Mouse (Mus musculus) adrenal gland (tissue): Measurements from ENCODE around the gene Gm28729.
"Not testable (repeated sequence)": the region's sequence is repeated elsewhere in the genome, so short reads cannot be mapped to it uniquely, and the experiment has no call there.

Experiments
- intact Hi-C: fragments of 180-260 bp; cut with DNase I; formaldehyde crosslinking; loops from one replicate; pipeline ENCODE4 v1.15.1; 2025

Gm28729 gene

DNA sequence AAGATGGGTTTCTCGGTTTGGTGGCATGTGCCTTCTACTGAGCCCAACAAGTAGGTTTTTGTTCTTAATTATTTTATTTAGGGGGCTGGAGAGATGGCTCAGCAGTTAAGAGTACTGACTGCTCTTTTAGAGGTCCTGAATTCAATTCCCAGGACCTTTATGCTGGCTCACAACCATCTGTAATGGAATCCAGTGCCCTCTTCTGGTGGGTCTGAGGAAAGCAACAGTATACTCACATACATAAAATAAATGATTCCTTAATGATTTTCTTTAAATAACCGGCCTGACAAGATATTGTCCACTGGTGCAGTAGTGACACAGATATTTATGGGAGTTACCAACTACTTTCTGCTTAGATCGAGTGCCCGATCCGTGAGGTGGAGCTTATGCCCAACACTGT lies 1.9 kb downstream of the Gm28729 start:
- intact Hi-C loops: no loop called here

DNA sequence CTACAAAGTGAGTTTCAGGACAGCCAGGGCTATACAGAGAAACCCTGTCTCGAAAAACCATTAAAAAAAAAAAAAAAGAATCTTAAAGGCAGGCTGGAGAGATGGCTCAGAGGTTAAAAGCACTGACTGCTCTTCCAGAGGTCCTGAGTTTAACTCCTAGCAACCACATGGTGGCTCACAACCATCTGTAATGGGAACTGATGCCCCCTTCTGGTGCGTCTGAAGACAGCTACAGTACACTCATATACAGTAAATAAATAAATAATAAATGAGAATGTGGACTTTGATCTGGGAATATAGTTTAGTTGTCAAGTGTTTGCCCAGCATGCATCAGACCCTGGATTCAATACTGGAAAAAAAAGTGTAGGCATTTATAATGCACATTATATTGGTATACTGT lies 3.5 kb downstream of the Gm28729 start:
- intact Hi-C loops: not testable (repeated sequence)

DNA sequence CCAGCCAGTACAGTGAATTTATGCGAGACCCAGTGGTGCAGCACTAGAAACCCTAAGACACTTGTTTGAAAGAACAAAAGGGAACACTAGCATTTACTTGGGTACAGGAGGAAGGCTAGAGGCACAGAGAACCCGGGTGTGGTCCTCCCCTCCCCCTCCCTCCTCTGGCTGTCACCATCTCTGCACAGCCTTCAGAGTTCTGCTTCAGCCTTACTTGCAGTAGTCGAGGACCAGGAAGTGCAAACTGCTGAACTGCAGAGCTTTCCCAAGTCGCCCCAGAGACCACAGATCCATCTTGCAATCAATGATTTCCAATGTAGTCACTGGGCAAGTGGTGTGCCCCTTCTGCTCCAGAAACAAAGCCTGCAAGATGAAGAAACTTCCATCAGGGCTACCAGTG lies 7.6 kb downstream of the Gm28729 start:
- intact Hi-C loops: no loop called here

DNA sequence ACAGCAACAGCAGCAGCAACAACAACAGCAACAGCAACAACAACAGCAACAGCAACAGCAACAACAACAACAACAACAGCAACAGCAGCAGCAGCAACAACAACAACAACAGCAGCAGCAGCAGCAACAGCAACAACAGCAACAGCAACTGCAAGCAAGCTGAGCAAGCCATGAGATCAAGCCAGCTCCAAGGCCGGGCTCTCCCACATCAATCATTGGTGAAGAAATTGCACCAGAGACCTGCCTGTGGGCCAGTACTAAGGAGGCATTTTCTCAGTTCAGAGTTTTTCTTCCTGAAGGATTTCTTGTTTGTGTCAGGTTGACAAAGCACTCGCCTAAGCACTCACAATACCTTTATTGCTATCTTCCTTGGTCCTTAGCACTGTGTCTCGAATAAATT lies 8.3 kb downstream of the Gm28729 start:
- intact Hi-C loops: no loop called here

DNA sequence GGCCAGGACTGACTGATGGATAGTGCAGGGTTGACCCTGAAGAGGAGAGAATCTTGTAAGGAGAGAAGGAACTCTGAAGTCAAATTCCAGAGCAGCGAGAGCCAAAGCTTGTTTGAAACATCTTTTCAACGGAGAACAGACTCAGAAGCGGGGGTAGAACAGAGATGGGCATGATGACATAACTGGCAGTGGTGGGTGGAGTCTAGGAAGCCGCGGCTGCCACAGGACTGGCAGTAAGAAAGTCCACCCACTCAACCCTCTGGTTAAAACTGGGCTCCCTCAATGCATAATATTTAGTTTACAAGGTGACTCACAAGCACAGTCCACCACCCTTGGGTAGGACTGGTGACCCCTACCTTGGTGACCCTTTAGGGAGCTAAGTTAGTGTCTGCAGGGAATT lies 9.3 kb downstream of the Gm28729 start:
- intact Hi-C loops: no loop called here

DNA sequence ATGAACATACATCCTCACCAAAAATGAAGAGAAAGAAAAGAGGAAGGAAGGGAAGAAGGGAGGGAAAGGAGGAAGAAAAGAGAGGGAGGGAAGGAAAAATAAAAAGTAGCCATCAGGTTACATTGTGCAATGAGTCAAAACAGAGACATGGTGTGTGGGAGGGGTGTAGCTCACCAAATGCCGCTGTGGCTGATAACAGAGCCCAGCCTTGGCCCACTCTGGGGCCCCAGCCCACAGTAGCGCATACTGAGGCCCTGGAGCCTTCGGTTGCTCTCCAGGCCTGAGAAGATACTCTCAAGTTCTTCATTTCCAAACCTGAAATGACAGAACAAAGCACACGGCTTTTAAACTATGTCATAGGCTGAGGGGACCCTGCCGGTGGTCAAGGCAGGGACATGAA lies 10.8 kb downstream of the Gm28729 start:
- intact Hi-C loops: no loop called here

DNA sequence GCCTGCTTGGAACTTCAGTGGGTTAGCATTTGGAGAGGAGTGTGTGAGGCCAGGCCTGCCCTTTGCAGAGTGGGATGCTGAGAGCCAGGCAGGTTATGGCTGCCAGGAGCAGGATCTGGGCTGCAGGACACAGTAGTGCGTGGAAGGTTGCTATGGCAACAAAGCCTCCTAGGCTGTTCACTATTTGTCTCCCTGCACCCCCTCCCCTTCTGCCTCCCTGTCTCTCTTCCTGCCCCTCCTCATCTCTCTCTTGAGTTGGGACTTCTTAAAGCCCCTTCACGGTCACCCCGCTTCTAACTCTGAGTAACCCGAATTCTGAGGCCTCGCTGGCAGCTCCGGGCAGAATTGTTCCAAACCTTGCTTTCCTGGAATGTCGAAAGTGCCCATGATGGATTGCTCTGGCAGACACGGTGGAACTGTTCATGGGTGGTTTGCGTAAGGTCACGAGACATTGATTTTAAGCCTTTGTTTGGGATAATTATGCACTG lies 19.0 kb downstream of the Gm28729 start:
- intact Hi-C loops: no loop called here

DNA sequence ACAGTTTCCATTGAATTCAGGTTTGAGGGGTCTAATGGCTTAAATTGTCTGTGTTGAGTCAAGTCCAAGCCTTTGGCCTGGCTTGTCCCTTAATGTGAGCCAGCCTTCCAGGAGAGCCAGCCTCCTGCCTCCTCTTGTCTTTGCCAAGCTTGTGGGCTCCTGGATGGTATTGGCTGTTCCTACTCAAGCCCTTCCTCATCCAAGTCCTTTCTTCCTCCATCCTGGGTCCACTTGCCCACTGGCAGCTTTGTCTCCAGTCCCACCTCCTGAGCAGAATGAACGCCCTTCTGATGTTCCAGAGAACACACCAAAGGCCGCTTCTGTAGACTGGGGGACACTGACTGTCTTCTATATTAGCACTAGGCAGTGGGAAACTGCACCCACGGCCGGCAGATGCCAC lies 19.9 kb downstream of the Gm28729 start:
- intact Hi-C loops: no loop called here

DNA sequence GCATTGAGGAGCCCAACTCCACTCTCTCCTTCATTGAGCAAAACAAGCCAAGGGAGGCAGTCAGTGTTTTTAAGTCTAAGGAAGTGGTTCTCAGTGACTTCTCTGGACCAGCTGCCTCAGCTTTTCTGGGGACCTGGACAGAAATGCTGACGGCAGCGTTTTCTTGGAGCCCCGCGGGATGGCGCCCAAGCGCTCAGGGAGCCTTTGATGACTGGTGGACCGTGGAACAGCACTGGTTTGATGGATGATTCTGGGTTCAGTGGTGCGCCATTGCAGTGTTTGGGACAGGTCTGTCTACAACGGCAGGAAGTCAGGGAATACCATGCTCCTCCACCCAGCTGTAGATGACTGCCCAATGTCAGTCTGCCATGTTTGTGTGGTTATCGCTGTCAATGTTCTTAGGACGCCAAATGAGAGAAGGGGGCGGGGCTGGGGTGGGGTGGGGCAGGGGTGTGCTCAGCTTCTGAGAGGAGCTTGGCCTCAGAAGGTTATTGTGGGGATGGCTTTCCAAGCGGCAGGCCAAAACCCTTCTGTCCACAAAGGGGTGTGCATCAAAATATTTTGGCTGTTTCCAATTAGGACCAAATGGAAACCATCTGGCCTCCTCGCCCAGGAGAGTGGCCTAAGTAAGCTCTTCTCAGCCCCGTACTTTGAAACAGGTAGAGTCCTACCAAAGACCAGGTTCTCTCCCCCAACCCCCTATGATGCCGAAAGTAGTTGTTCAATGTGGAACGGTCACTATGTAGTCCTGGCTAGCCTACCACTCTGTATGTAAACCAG lies 20.8 kb downstream of the Gm28729 start:
- intact Hi-C loops: no loop called here

DNA sequence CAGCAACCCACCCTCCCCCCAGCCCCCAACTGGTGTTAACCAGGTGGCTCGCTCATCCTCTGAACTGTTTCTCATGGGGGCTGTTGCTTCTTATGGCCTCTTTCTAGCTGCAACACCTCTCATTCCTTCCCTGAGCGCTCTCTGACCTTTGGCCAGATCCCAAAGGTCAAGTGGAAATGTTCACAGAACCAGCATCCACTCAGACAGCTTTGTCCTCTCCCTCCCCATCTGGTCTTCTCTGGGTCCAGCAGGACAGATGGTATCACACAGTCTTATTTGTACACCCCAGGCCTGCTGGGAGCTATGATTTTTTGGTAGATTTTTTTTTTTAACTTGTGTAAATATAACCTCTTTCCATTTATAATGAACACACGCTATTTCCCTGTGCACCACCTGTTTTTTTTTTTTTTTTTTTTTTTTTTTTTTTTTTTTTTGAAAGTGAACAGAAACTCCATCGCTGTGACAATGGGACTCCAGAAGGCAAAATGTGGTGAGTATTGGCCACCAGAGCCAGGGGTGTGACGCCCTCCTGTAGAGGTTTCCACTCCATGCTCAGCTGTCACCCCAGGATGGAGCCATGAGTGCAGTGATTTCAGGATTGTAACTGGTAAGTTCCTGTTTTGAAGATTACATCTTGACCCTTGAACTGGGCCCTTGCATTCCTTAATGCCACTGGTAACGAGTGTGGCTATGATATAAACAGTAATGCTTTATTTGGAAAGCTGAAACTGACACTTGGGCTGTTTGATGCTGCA lies 22.0 kb downstream of the Gm28729 start:
- intact Hi-C loops: no loop called here

DNA sequence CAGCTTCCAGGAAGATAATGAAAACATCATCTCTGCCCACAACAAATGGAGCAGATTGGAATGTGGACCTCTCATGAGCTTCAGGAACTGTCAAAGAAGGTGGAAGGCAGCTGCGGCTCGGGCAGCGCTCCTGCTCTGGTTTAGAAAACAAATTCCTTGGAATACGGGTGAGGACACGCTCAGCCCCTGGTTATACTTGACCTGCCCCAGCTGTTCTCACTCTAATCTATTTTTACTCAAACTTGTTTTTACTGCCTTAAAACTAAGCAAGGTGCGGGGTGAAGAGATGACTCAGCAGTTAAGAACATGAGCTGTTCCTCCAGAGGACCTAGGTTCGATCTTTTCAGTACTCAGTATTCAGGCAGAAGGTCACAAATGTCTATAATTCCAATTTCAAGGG lies 23.8 kb downstream of the Gm28729 start:
- intact Hi-C loops: no loop called here

DNA sequence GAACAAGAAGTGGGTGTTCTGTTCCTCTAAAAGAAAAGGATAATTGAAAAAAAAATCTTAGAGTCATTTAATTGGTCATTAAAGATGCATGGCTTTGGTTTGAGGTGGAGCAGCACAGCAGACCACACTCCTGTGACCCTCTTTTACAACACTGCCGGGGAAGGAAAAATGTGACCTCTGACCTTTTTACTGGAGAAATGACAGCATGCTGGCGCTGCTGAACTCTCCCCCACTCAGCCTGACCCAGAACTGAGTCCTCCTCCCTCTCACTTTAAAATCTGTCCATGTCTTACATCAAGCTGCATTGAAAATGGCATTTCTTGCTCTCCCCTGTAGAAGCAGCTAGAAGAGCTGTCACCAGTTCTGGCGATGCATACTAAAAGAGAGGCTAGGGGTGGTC lies 31.9 kb downstream of the Gm28729 start:
- intact Hi-C loops: loop anchor here (5.0 kb wide), 3 partner anchors 66 to 211 kb away; no protein-coding TSS in a partner anchor

DNA sequence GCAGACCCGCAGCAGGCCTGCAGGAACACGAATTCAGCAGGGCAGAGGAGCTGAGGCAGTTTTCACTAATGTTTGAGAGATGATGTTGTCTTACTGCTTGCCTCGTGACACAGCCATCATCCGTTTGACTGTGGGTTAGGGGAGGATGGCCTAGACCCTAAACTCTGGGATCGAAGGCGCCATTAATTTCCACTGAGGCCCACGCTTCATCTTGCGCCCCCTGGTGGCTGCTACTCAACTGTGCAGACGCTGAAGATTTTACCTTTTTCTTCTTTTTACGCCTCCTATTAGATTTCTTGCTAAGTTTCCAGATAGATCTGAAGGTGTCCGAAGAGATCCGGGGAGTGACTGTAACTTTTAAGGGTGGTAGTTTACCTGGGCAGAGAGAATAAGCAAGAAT lies 33.3 kb downstream of the Gm28729 start:
- intact Hi-C loops: loop anchor here (5.0 kb wide), 3 partner anchors 65 to 210 kb away; no protein-coding TSS in a partner anchor

DNA sequence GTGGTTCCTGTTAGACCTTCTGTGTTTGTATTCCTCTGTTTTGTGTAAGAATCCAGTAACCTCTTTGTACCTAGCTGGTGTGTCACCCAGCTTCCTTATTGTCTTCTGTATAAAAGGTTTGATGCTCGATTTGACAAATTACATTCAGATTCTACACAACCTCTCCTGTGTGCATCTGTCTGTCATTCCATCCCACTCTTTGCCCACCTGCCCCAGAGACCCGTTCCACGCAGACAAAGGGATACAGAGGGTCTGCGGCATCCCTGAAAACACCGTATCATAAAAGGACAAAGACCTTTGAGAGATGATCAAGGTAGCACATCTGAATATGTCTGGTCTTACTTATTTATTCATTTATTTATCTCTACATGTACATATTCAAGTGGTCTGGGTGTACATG lies 37.2 kb downstream of the Gm28729 start:
- intact Hi-C loops: not testable (repeated sequence)

DNA sequence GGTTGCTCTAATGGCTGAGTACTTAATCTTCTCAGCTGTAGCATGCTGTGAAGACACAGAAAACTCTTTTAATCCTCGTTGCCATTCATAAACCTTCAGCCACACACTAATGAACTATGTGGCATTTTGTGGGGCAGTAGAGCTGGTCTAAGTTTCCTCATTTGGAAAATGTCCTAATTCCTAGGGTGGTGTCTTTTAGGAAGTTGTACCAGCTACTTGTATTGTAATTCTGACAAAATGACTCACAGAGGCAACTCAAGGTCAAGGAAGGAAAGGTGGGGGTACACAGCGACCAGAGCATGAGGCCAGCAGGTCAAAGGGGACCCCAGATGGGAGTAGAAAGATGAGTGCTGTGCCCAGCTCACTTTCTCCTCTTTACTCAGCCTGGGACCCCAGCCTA lies 41.4 kb downstream of the Gm28729 start:
- intact Hi-C loops: no loop called here

DNA sequence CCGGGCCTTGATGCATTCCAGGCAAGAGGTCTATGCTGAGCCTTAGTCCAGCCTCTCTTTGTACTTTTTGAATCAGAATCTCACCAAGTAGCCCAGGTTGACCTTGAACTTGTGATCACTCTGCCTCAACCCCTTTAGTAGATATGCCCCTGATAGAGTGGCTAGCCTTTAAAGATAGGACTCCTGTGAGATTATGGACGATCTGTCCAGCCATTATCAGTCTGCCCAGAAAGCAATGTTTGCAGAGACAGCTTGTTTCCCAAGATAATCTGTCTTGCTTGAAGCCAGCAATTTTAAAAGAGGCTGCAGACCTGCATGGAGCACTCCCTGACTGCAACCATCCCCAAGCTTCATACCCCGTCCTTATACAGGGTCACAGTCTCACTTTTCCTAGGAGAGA lies 42.0 kb downstream of the Gm28729 start:
- intact Hi-C loops: no loop called here

DNA sequence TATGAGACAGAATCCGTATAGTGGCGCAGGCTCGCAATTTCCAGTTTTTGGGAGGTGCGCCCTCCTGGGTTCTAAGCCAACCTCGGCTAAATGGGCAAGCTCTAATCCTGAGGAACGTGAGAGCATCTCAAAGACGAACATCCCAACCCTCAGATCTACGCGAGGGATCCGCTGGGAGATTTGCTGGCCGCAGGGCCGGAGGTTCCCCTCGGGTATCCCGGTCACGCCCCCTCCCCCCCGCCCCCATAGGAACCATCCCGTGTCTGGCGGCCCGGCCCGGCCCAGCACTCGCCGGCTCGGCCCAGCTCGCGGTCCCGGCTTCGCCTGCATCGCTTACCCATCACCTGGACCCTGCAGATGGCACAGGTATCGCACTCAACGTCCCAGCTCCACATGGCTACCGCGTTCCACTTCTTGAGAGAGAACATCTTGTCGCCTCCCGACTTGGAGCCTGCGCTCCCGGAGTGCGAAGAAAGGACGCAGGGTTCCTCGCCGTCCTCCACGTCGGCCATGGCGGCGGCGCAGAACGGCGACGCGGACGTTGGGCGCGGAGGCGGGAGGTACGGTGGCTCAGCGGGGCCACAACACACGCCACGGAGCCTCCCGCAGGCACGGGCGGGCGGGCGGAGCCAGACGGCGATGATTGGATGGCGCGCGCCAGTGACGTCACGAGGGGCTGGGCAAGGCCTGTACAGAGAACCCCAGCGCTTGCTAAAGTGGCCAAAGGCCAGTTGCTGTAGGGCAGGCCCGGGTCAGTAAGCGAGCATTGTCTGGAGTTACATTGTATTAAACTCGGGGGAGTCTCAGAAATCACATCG lies 46.8 kb downstream of the Gm28729 start, which contains the start of gene Rnf7:
Gene Rnf7, minus strand, starts transcription at position 605 of the 818 bp plus-strand sequence.
- intact Hi-C loops: loop anchor here (5.0 kb wide), 1 partner anchor 41 kb away; no protein-coding TSS in a partner anchor

DNA sequence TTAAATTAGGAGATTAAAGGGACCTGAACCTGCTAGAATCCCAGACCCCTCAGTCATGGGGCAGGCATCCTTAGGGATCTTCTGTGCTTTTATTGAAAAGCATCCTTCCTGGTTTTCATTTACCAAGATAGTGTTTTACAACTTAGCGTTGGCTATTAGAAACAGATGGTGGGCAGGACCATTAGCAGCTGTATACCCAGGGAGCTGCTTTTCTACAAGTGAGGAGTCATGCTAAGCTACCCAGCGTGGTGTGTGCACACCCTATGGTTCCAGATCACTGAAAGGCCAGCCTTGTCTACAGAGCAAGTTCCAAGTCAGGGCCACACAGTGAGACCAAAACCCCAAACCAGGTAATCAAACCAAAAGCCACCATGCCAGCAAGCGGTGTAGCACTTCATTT lies 52.7 kb downstream of the Gm28729 start:
- intact Hi-C loops: no loop called here

DNA sequence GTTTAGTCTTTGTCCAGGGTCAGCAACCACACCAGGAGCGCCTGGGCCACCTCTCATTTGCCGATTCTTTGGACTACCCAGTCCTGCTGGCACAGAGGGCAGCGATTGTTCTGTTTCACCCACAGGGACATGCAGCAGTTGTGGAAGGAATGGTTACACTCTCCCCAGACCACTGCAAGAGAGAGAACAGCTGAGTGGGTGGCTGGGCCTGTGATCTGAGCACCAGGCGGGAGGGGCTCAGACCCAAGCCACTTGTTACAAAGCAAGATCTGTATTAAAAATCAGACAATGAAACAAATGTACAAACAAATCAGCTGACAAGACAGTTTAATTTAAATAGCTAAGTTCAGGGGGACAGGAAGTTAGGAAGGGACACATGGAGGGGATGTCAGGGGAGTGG lies 53.4 kb downstream of the Gm28729 start:
- intact Hi-C loops: not testable (repeated sequence)

DNA sequence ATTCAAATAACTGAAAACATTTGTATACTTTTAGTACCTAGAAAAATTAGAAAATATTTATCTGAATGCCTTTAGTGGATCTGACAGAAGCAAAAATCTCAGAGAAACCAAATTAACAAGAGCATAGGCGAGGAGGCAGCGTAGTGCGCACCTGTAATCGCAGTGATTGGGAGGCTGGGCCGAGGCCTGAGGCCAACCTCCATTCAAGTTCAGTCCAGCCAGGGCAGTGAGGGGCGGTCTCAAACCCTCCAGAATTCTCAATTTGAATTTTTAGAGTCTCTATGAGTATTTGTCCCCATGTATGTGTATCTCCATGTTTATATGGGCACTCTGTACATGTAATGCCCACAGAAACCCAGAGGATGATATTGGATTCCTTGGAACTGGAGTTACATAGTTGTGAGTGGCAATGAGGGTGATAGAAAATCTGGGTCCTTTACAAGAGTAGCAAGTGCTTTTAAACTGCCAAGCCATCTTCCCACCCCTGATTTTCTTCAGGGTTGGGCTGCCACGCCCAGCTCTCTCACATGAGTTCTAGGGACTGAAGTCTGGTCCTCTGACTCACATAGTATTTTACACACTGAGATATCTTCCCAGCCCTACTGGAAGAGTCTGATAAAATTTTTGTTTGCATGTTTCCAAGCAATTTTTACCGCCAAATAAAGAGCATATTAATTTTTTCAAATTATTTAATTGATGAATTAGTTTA lies 54.6 kb downstream of the Gm28729 start:
- intact Hi-C loops: no loop called here
